Mouse (Mus musculus) urinary bladder, postnatal 25 days (tissue): ENCODE data around the gene Ctnnb1.

Source experiments
- DNase-seq: peaks from one replicate; pipeline ENCODE4 v3.0.0; 2022; ENCODE audit warnings: low spot score

Gene Ctnnb1

DNA sequence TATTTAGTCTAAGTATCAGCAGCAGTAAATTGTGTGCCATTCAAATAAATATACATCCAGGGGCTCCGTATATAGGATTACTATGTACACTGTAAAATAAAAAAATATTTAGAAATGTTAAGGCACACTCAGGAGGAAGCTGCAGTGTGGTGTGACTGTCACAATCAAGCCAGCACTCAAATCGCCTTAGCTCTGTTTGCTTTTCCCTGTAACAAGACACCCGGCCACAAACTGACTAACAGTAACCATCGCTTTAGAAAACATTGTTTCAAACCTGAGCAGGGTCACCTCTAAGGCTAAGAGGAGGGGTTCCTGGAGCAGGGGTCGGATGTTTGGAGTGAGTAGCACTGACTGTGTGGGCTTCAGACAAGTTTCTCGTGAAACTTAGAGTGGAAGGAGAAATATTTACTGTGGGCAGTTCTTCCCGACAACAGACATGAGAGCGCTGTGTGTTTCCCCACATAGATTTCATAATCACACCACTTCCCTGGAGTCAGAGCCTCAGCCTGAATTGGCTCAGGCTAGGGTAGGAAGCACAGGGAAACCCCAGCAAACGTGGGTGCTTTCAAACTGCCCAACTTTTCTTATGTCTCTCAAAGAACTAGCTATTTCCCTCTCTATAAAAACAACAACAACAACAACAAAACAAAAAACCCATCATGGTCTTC is 1.9 kb upstream of the Ctnnb1 start:
- DNase-seq: no peak

DNA sequence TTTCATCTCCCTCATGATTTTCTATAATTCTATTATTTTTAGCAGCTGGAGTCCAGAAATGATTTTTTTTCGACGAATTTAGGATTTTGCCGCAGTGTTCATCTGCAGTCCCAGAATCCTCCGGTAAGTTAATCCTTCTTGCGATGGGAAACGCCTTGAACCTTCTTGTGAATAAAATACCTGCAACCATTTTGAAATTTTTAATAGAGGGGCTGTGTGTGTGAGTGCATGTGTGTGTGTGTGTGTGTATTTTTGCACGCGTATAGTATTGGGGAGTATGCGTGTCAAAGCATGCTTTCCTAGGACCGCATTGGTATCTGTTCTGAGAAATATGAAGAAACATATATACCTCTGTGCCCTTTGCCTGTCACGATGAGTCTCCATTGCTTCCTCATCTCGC is 1.0 kb downstream of the Ctnnb1 start:
- DNase-seq: no peak

DNA sequence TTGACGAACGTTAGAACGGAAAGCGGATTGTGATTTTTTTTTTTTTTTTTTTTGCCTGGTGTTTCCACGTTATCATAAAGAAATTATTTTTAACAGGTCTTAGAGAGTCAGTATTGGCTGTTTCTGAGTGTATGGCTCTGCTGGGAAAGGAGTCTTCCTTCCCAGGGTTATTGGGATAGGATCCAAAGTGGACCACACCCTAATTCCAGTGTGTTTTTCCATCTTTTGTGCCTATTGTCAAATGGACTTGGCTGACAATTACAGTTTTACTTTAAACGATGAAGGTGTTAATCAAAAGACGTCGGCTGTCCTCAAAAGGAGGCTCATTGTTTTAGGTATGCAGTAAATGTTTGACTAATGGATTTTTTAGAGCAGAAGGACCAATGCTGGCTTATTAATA is 1.8 kb downstream of the Ctnnb1 start:
- no peak for DNase-seq

DNA sequence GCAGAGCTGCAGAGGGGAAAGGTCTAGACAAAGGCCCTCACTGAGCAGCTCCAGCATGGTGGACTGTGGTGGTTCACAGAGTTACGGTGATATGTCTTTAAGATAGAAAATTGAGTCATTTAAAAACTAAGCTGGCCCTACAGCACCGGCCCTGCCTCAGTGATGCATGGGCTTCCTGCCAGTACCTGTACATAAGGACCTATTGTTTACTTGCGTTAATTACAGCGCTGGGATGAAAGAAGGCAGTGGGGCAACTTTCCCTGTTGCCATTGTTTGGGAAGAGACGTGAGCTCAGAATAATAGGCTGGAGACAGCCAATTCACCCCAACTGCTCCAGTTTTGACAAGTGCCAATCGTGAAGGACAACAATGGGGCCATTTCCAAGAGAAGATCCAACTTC is 3.4 kb downstream of the Ctnnb1 start:
- no peak for DNase-seq

DNA sequence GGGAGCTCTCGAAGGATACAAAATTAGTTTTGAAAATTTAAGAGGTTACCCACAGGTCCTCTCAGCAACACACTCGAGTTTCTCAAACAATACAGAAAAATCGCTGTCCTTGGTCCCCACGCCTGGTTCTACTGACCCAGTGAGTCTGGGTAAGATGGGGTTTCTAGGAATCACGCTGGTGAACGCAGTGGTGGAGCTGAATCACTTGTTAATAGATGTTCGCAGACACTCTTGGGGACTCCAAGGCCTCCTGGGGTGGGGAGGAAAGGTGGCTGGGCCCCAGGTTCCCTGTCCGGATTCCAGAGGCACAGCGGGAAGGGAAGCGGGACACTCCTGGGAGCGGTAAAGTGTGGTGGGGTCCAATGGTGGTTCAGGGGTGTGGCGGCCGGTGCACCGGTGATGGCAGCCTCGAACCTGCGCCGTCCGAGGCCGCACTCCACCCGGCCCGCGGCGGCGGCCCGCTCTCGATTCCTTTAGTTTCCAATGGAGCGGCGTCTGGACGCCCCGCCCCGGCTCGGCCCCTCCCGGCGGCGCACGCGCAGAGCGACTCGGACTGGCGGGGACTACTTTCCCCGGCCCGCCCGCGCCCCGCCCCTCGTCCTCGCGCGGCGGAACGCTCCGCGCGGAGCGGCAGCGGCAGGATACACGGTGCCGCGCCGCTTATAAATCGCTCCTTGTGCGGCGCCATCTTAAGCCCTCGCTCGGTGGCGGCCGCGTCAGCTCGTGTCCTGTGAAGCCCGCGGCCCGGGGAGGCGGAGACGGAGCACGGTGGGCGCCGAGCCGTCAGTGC is 4.0 kb downstream of the Ctnnb1 start:
- DNase-seq: peak; percentile 98

DNA sequence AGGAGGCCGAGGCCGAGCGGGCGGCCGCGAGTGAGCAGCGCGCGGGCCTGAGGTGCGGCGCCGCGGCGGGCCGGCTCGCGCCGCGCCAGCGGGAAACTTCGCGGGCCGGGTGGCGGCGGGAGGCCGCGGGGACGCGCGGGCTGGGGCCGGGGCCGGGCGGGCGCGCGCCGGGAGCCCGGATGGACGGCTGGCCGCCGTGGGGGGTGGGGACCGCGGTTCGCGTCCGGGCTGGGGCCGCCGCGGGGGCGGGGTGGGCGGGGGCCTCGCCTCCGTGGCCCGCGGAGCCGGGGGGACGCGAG is 4.5 kb downstream of the Ctnnb1 start:
- no peak for DNase-seq

DNA sequence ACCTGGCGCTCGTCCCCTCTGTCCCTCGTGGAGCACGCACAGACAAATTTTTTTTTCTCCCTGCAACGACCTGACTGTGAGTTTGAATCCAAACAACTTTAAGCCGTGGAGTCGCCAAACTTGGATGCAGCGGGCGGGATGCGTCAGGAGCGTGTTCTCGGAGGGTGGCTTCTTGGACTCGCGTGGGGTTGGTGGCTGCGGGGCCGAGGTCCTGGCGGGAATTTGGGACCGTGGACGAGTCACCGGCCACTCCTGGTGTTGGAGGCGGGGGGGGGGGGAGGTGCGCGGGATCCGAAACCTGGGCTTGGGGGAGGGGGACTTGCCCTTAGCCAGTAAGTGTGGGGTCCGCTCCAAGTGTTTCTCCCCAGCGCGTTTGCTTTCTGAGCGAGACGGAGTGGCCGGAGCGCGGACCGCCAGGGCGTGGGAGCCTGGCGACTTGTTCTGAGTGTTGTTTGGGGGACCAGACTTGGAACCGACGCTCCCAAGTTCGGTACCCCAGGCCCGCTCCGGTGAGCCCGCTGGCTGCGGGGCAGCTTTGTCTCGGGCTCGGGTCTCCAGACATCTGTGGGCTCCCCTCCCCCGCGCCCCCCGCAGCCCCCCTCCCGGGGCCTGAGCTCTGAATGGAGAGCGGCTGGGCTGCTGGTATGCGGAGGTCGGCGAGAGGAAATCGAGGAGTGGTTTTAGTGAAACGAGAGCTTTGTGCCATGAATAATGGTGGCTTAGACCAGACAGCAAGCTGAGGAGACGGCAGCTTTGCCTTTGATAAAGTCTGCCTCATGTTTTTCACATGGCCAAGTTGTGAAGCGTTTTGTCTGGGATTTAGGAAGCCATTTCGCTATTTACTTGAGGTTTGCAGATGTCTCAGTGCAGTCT is 5.1 kb downstream of the Ctnnb1 start:
- DNase-seq: peak; percentile 22

DNA sequence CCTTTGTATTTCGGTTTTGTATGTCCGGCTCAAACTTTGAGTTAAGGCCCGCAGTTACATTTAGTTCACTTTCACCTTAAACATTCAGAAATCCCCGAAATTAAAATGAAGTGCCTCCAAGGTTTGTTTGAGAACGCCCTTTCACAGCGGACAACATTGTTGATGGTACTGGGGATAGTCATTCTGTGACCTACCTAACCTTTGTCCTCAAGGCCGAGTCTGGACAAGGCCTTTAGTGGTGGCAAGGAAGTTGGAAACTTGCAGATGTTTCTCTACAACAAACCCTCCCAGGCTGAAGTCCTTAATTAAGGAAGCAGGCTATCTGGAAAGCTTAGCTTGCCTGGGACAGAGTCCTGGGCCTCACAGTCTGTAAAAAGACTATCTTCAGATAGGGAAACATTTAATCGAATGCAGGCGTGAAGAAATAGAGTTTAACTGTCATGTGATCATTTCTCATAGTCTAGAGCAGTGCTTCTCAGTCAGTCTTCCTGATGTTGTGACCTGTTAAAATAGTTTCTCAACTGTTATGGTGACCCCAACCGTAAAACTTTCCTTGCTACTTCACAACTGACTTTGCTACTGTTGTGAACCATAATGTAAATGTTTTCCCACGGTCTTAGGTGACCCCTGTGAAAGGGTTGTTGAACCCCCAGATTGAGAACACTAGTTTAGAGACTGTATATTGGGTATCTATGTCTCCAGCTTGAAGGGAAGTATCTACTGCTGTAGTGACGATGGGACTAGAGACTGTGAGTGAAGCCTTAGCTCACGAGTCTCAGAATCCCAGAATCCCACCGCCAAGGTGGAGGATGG is 6.0 kb downstream of the Ctnnb1 start:
- DNase-seq: no peak

DNA sequence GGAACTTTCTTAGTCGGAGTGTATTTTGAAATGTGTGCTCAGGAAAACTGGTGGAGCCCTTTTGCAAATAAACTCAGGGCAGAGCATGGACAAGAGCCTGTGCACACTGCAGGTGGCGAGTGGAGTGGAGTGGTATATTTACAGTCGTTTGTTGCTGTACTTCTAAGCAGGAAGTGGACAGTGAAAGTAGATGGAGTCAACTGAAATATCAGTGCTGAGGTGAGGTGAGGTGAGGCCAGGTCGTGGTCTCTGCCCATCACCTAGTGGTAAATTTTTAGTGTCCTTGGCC is 6.6 kb downstream of the Ctnnb1 start:
- no peak for DNase-seq

DNA sequence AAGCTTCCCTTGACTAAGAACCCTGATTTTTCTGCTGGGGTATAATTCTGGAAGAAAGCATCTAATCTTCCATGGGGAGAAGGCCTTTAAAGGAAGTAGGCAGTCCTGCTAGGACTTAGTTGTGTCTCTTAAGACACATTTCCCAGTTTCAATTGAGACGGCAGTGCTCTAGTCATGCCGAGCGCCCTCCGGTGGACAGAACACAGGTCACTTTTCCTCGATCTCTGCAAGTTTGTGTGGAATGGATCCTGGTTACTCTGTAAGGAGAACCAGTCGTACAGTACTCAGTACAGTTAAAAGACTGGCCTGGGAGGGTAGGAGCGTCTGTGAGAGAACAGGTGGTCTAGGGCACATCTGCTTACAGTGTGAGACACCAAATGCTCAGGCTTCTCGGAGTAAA is 7.3 kb downstream of the Ctnnb1 start:
- peak; percentile 56 for DNase-seq

DNA sequence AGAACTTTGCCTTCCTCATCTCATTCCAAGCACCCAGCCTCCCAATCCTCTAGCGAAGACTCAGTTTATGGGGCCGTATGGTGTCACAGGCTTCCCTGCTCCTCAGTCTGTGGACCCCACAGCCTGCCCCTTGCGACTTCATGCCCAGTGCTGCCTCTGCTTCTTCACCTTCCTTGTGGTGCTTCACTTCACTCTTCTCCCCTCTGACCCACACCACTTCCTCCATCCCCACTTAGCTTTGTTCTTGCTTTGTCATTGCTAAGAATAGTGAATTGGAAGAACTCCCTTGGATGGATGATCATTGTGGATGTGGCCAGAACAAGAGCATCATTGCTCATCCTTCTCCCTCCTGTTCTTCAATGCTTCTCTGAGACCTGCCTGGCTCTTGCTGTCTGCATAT is 11.8 kb downstream of the Ctnnb1 start:
- no peak for DNase-seq

DNA sequence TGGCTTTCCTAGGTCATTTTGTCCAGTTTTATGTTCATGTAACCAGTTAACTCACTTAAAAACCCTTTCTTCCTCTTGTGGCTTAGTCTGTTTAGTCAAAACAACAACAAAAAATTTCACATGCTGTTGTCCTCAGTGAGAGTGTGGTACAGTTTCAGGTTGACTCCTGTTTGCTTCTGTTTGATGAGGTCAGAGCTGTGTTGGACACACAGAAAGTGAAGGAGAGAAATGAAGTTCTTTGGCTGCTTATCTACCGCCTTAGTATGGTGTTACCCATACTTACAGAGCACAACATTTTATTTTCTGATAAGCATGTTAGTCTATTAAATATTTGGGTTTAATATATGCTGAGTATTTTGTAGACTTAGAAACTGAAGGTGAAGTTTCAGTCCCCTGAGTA is 14.7 kb downstream of the Ctnnb1 start:
- no peak for DNase-seq

DNA sequence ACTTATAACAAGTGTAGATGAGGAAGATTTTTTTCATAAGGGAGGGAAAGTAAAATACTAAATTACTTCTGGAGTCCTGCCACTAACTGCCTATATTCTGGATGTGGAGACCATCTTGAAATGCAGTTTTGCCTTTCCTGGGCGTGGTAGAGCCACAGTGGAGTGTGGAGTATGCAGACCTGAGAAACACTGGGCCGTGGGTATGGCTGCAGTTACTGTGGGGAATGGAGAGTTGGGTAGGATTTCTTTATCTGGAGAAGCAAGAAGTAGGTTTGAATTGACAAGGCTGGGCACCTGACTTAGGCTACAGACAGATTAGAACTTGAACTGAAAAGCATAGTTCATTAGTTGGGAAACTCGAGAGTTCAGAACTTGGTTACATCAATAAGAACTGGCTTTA is 15.2 kb downstream of the Ctnnb1 start:
- DNase-seq: no peak

DNA sequence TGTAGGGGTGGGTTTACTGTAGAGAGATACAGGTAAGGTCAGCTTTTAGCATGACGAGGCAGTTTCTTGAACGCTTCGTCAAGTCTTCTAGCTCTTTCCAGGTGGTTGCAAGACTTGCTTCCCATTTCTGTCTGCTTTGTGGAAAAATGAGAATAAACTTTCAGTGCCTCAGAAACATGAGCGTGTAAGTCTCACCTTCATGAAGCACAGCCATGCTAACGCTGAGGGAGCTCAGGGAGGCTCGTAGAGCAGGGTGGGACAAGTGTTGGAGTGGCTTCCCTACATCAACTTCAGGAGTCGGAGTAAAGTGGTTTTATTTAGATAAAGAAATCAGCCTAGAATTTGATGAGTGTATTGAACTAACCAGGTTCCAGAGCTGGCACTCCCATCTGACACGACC is 17.1 kb downstream of the Ctnnb1 start:
- DNase-seq: no peak

DNA sequence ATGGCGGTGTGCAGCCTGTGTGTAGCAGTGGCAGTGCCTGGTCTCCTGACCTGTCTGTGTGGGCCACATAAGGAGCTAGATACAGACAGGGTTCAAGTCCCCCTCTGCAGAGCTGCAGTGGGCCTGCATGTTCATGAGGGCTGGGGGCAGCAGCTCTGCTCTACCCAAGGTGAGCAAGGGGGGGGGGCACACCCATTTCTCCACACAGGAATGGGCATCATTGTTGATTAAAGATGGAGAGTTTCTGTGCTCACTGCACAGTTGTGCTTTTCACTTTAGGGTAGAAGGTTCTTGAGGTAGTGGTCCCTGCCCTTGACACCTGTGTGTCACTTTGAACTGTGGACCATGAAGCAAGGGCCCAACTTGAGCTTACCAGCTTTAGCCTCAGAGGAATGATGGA is 19.8 kb downstream of the Ctnnb1 start:
- no peak for DNase-seq

DNA sequence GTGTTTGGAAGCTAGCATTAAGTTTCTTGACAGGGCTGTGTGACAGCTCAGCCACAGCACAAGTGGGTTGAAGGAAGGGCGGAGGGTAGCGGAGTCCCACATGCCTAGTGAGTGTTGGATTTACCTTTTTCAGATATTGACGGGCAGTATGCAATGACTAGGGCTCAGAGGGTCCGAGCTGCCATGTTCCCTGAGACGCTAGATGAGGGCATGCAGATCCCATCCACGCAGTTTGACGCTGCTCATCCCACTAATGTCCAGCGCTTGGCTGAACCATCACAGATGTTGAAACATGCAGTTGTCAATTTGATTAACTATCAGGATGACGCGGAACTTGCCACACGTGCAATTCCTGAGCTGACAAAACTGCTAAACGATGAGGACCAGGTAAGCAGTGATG is 21.7 kb downstream of the Ctnnb1 start:
- DNase-seq: no peak

DNA sequence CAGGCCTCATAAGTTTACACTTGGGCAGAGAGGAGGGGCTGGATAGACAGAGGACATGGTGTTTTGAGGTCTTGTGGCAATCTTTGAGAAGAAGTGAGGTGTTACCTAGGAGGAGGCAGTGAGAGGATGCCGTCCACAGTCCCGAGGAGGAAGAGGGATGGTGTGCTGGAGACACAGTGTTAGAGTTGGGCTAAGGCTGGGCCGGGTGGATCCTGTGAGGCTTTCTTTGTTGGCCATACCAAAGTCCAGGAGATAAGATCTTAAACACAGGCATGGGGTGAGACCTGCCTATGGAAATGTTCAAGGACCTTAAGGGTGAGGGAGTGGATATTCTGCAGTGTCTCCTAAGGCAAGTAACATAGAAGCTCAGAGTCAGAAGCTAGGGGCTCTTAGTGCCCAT is 22.9 kb downstream of the Ctnnb1 start:
- no peak for DNase-seq

DNA sequence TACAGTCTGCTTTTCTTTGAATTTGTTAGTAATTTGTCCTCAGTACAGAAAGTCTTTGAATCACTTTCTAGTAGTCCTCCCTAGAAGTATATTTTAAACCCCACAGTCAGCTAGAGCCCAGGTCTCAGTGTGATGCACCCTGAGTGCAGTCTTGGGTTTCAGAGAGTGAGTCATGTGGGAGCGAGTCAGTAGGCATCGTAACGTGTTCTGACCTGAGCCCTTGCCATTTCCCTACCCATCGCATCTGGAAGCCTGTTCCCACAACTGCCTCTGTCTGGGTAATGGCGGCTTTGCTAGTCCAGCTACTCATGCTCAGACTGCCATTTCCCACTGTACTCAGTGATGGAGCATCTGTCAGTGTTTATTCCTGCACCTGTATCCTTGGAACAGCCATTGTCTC is 29.0 kb downstream of the Ctnnb1 start:
- no peak for DNase-seq

DNA sequence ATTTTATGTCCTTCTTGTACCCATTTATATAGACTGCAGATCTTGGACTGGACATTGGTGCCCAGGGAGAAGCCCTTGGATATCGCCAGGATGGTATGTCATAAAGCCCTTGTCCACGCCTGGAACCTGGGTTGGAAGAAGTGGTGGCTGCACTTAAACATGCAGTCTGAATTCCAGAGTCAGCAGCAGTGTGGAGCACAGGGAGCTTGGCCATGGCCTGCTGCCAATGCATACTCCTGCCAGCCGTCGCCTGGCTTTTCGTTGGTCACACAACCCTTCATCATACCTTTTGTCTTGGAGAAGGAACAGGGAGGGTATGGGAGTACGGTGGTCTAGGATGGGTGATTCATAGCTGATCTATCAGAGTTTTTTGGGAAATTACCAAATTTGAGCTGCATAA is 29.5 kb downstream of the Ctnnb1 start:
- DNase-seq: no peak

DNA sequence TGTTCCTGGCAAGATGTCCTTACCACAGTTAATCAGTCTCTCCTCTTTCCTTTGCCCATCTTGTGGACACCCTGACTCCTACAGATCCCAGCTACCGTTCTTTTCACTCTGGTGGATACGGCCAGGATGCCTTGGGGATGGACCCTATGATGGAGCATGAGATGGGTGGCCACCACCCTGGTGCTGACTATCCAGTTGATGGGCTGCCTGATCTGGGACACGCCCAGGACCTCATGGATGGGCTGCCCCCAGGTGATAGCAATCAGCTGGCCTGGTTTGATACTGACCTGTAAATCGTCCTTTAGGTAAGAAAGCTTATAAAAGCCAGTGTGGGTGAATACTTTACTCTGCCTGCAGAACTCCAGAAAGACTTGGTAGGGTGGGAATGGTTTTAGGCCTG is 30.2 kb downstream of the Ctnnb1 start:
- no peak for DNase-seq

DNA sequence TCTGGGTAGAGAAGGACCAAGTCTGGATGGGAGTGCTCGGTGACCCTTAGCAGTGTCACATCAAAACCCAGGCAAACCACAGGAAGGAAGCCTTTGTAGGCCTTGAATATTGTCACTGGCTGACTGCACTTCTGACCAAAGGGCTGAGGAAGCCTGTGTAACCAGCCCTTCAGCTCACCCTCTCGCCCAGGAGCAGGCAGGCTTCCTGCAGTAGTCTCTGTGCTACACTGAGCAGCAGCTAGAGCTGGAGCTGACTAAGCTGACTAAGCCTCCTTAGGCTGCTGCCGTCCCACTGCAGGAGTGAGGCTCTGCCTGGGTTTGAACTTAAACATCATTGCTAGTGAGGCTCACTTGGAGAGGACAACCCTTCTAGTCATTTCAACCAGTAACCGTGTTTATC is 31.6 kb downstream of the Ctnnb1 start:
- DNase-seq: no peak

DNA sequence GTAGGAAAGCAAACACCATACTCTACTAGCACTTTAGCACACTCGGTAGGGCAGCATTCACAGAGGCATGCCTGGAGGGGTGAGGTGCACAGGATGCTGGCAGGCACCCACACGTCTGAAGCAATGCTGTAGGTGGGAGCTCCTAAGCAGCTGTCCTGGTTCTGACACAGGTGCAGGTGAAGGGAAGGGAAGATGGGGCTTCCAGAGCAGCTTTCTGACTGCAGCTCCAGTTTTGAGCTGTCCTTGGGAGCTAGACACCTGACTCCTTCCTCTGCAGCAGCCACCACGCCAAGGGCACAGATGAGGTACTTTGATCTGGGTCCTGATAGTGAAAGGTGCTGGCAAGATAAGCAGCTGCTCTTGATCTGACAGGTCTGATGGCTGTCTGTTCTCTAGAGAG is 32.5 kb downstream of the Ctnnb1 start:
- DNase-seq: no peak
